Mouse (Mus musculus): ENCODE results near the gene Taar8a. TPM values are rescaled to one million over a fixed set of nuclear protein-coding genes. Genes with fewer than 3 reads are reported as not detected.
"Not testable (repeated sequence)": the region's sequence is repeated elsewhere in the genome, so short reads cannot be mapped to it uniquely, and the experiment has no call there.

Taar8a gene
- polyA plus RNA-seq (2015; fragmentation: Nextera tagmentation; extraction: Ambion mirVana): not detected in 2 replicates

DNA sequence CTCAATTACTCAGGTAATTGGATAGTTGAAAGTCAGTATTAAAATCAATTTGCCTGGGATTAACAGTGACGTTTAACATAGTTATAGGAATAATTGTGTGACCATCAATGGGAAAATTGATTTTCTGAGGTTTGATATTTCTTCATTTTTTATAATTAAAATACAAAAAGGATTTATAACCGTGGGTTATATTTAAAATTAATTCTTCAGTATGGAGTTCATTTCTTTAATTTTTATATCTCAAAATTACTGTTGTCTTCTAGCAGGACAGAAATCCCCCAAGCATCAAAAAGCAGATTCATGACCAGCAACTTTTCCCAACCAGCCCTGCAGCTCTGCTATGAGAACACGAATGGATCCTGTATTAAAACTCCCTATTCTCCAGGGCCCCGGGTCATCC is at the start of gene Taar8a:
TSS of gene Taar8a (plus strand) at position 301 of the 400 bp plus-strand sequence.
- H3K4me2 ChIP-seq; H3K27ac ChIP-seq; H3K9me3 ChIP-seq; ATAC-seq (ENCODE audit: low FRiP score); H3K9ac ChIP-seq; H3K27me3 ChIP-seq; H3K36me3 ChIP-seq; H3K4me1 ChIP-seq (replicated peaks); H3K4me3 ChIP-seq: not testable (repeated sequence)
- 76% methylated on average over 2 of the region's 4 CpGs for WGBS

DNA sequence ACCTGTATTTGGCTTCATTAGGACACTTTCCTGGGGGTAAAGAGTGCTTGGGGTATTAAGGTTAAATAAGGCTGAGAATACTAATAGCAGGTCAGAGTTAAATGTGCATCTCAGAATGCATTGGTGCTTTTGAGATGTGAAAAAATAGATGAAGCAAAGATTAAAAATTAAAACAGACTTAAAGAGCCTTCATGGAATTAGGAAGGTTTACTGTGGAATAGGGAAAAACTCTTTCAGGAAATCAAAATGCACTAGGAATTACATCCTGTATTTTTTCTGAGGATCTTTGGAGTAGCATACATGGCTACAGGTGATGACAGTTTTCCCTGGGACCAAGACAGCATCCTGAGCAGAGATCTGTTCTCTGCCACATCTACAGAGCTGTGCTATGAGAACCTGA is 49.4 kb upstream of the Taar8a start, which contains the start of gene Taar7d:
TSS of gene Taar7d (plus strand) at position 301 of the 400 bp plus-strand sequence.
- H3K4me1 ChIP-seq (replicated peaks): no peaks in the 10 kb centered on the region
- no peaks in the 10 kb centered on the region for H3K36me3 ChIP-seq
- ATAC-seq (ENCODE audit: low FRiP score): no peak
- H3K4me2 ChIP-seq: no peak within 1 kb of the TSS
- no peak within 1 kb of the TSS for H3K9ac ChIP-seq
- H3K27ac ChIP-seq: no peak within 1 kb of the TSS
- H3K4me3 ChIP-seq: no peak within 1 kb of the TSS
- no peaks in the 10 kb centered on the region for H3K27me3 ChIP-seq
- no peaks in the 10 kb centered on the region for H3K9me3 ChIP-seq

DNA sequence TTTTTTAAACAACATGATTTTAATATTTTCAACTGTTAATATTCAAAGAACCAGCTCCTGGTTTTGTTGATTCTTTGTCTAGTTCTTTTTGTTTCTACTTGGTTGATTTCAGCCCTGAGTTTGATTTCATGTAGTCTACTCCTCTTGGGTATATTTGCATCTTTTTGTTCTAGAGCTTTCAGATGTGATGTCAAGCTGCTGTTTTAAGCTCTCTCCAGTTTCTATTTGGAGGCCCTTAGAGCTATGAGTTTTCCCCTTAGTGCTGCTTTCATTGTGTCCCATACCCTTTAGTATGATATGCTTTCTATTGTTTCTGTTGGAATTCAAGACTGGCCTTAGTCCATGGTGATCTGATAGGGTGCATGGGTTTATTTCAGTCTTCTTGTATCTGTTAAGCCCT is 45.0 kb upstream of the Taar8a start:
- Histone ChIP-seq H3K9ac (no peak overlapping the region), H3K4me3 (no peak overlapping the region), H3K36me3 (no peaks in the 10 kb centered on the region), H3K27ac (no peak overlapping the region), H3K4me1 (replicated peaks) (no peaks in the 10 kb centered on the region), H3K27me3 (no peaks in the 10 kb centered on the region), H3K4me2 (no peak overlapping the region), H3K9me3 (no peaks in the 10 kb centered on the region)
- ATAC-seq (ENCODE audit: low FRiP score): no peak

DNA sequence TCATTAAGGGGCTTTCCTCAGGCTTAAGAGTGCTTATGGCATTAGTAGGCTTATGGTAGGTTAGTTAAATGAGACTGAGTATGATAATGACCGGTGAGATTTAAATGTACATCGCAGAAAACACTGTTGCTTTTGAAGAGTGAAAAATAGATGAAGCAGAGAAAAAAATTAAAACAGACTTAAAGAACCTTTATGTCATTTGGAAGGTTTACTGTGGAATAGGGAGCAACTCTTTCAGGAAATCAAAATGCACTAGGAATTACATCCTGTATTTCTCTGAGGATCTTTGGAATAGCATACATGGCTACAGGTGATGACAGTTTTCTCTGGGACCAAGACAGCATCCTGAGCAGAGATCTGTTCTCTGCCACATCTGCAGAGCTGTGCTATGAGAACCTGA is 39.0 kb upstream of the Taar8a start, which contains the start of gene Taar7e:
TSS of gene Taar7e (plus strand) at position 301 of the 400 bp plus-strand sequence.
- Histone ChIP-seq H3K27ac (no peak within 1 kb of the TSS), H3K36me3 (no peaks in the 10 kb centered on the region), H3K27me3 (no peaks in the 10 kb centered on the region), H3K4me1 (replicated peaks) (no peaks in the 10 kb centered on the region), H3K9me3 (no peaks in the 10 kb centered on the region), H3K4me2 (no peak within 1 kb of the TSS), H3K4me3 (no peak within 1 kb of the TSS), H3K9ac (no peak within 1 kb of the TSS)
- no peak for ATAC-seq (ENCODE audit: low FRiP score)
- 91% methylated on average over 2 of the region's 2 CpGs for WGBS

DNA sequence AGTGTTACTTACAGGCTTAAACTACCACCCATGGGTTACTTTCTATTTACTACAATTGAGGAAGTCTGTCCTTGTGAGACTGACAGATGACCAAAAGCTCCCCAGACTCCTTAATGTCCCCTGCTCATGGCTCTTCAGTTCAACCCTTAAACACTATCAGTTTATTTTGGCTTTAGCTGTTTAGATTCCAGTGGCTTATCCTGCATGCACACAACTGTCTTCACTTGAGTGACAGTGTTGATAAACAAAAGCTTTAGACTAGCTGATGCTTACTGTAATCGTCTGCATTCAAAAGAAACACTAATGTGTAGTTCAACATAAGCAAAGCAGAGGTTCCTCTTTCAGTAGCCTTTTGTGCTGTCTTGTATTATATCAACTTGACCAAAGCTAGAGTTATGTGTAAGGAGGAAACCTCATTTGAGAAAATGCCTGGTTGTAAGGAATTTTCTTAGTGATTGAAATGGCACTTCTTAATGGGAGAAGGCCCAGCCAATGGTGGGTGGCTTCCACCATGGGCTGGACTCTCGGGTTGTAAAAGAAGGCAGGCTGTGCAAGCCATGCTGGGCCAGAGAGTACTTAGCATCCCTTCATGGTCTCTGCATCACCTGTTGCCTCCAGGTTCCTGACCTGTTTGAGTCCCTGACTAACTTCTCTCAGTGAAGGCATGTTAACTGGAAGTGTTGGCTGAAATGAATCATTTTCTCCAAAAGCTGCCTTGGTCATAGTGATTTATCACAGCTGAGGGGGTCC is 36.0 kb upstream of the Taar8a start:
- no peaks in the 10 kb centered on the region for H3K9me3 ChIP-seq
- no peak overlapping the region for H3K9ac ChIP-seq
- WGBS: 71% methylated on average over 2 of the region's 2 CpGs
- no peaks in the 10 kb centered on the region for H3K4me1 ChIP-seq (replicated peaks)
- ATAC-seq (ENCODE audit: low FRiP score): no peak
- no peaks in the 10 kb centered on the region for H3K27me3 ChIP-seq
- no peak overlapping the region for H3K27ac ChIP-seq
- H3K36me3 ChIP-seq: no peaks in the 10 kb centered on the region
- H3K4me2 ChIP-seq: no peak overlapping the region
- H3K4me3 ChIP-seq: no peak overlapping the region

DNA sequence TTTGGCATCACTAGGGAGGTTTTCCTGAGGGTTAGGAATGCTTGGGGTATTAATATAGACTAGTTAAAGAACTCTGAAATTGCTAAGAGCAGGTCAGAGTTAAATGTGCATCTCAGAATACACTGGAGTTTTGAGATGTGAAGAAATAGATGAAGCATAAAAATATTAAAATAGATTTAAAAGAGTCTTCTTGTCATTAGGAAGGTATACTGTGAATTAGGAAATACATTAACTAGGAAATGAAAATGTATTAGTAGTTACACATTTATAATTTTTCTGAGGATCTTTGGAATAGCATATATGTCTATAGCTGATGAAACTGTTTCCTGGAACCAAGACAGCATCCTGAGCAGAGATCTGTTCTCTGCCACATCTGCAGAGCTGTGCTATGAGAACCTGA is 27.1 kb upstream of the Taar8a start, which contains the start of gene Taar7f:
TSS of gene Taar7f (plus strand) at position 301 of the 400 bp plus-strand sequence.
- Histone ChIP-seq H3K27me3 (no peaks in the 10 kb centered on the region), H3K4me2 (no peak within 1 kb of the TSS), H3K4me1 (replicated peaks) (no peaks in the 10 kb centered on the region), H3K9ac (no peak within 1 kb of the TSS), H3K9me3 (no peaks in the 10 kb centered on the region), H3K4me3 (no peak within 1 kb of the TSS), H3K27ac (no peak within 1 kb of the TSS), H3K36me3 (no peaks in the 10 kb centered on the region)
- ATAC-seq (ENCODE audit: low FRiP score): no peak

DNA sequence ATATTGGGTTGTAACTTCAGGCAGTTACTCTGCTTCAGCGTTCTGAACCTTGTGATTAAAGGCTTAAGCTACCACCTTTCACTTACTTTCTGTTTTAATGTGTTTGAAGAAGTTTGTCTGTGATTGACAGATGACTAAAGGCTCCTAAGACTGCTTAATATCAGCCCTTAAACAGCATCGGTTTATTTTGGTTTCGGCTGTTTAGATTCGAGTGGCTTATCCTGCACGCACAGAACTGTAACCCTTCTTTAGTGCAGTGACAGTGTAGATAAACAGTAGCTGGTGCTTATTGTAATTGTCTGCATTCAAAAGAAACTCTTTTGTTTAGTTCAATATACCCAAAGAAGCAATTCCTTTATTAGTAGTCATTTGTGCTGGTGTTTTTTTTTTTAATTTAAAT is 24.3 kb upstream of the Taar8a start:
- no peaks in the 10 kb centered on the region for H3K9me3 ChIP-seq
- H3K27ac ChIP-seq: no peak overlapping the region
- no peaks in the 10 kb centered on the region for H3K4me1 ChIP-seq (replicated peaks)
- no peak for ATAC-seq (ENCODE audit: low FRiP score)
- H3K9ac ChIP-seq: no peak overlapping the region
- 83% methylated on average over 5 of the region's 5 CpGs for WGBS
- no peak overlapping the region for H3K4me3 ChIP-seq
- H3K36me3 ChIP-seq: no peaks in the 10 kb centered on the region
- H3K27me3 ChIP-seq: no peaks in the 10 kb centered on the region
- H3K4me2 ChIP-seq: no peak overlapping the region

DNA sequence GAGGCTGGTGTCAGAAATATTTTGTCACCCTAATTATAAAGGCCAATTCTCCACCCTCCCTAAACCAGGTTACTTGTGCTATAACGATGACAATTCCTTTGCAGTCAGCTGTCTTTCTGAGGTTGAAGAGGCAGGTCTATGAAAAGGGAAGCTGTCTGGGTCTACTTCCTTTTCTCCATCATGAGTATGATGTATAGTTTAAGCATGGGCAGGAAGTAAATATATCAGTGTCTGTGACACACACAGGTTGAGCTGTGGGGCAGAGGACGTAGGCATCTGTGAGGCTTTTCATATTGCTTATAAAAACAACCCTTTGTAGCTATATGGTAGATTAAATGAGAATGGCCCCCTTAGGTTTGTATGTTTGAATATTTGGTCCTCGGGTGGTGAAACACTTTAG is 17.3 kb upstream of the Taar8a start:
- ATAC-seq (ENCODE audit: low FRiP score): no peak
- WGBS: 90% methylated on average over 3 of the region's 3 CpGs
- H3K4me2 ChIP-seq: no peak overlapping the region
- no peaks in the 10 kb centered on the region for H3K9me3 ChIP-seq
- H3K4me1 ChIP-seq (replicated peaks): no peaks in the 10 kb centered on the region
- no peak overlapping the region for H3K27ac ChIP-seq
- no peaks in the 10 kb centered on the region for H3K36me3 ChIP-seq
- H3K9ac ChIP-seq: no peak overlapping the region
- H3K4me3 ChIP-seq: no peak overlapping the region
- H3K27me3 ChIP-seq: no peaks in the 10 kb centered on the region

DNA sequence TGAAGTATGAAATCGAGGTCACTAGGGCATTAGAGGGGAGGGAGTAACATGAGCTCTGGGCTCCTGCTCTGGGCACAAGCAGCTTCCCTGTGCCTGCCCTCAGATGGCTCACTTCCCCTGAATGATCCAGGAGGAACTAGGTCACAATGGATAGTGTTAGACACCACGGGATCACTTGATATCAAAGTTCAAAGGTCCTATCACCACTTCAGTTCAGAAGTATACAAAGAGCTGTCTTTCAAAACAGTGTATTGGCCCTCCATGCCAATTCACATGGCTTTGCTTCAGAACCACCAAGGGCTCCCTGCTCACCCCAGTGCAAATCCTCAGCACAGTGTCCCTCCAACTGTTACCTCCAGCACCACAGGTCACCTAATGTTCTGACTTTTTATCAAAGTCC is 1.5 kb upstream of the Taar8a start:
- not testable (repeated sequence) for H3K36me3 ChIP-seq; H3K4me1 ChIP-seq (replicated peaks); H3K27me3 ChIP-seq; H3K9me3 ChIP-seq; H3K4me3 ChIP-seq; H3K4me2 ChIP-seq; H3K27ac ChIP-seq; H3K9ac ChIP-seq; ATAC-seq (ENCODE audit: low FRiP score)
- WGBS: 63% methylated on average over 2 of the region's 2 CpGs

DNA sequence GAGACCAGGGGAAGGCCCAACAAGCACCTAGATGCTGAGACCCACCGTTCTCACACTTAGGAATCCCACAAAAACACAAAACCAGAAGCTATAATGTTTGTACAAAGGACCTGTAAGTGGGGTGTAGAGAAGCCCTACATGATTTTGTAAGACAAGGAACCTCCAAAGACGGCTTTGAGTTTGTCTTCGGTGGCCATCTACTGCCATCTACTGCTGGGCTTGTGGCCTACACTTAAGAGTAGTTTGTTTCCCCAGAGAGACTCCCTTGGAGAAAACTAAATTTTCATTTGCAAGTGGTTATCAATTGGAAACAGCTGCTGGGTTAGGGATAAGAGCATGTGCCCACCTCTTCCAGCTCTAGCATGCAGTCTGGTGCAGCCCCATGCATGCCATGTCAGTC is 3.9 kb downstream of the Taar8a start:
- Histone ChIP-seq H3K27ac (no peak overlapping the region), H3K27me3 (no peaks in the 10 kb centered on the region), H3K4me2 (no peak overlapping the region), H3K9me3 (no peaks in the 10 kb centered on the region), H3K4me3 (no peak overlapping the region), H3K36me3 (no peaks in the 10 kb centered on the region), H3K9ac (no peak overlapping the region), H3K4me1 (replicated peaks) (no peaks in the 10 kb centered on the region)
- WGBS: 38% methylated on average over 3 of the region's 3 CpGs
- no peak for ATAC-seq (ENCODE audit: low FRiP score)

DNA sequence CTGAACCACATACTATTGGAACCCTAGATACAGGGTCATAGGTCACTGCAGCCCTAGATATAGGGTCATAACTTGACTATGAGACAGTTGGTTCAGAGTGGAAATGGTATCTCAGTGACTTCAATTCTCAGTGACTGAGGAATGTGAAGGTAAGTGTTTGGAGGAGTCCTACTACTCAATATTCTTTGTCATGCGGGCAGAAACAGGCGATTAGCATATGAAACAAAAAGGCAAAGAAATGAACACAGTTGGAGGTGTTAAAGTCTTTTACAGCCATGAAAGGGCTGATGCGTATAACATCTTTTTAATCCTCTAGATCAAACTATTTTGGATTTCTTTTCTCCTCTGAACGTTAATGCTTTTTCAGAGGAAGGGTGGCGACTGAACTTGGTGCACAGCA is 9.6 kb downstream of the Taar8a start:
- H3K9ac ChIP-seq: no peak overlapping the region

DNA sequence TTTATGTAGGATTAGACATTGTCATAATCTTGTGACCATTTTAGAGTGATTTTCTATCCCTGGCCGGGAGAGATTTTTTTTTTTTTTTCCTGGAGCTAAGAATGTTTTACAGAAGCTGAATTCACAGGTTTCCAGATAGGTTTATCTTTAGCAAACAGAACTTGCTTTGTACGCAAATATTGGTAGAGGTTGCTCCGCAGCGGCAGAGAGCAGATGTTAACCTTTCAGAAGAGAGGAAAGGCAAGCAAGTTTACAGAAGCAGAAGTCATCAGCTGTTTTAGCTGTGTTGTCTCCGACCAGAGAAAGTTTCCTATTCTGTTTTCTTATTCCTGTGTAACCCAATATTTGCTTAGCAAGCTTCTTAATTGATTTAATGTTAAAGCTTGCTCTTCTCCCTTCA is 10.3 kb downstream of the Taar8a start:
- Histone ChIP-seq H3K36me3 (no peaks in the 10 kb centered on the region), H3K9me3 (no peaks in the 10 kb centered on the region), H3K27me3 (no peaks in the 10 kb centered on the region), H3K9ac (no peak overlapping the region), H3K4me2 (no peak overlapping the region), H3K27ac (no peak overlapping the region), H3K4me1 (replicated peaks) (no peaks in the 10 kb centered on the region), H3K4me3 (no peak overlapping the region)
- WGBS: 91% methylated on average over 5 of the region's 5 CpGs
- no peak for ATAC-seq (ENCODE audit: low FRiP score)

More for the DNA sequence above, 9.6 kb downstream of the Taar8a start:
- 54% methylated on average over 5 of the region's 5 CpGs for WGBS
- no peak overlapping the region for H3K27ac ChIP-seq
- H3K27me3 ChIP-seq: no peaks in the 10 kb centered on the region
- H3K36me3 ChIP-seq: no peaks in the 10 kb centered on the region
- no peak overlapping the region for H3K4me3 ChIP-seq
- no peak for ATAC-seq (ENCODE audit: low FRiP score)
- H3K4me2 ChIP-seq: no peak overlapping the region
- no peaks in the 10 kb centered on the region for H3K4me1 ChIP-seq (replicated peaks)
- H3K9me3 ChIP-seq: no peaks in the 10 kb centered on the region

DNA sequence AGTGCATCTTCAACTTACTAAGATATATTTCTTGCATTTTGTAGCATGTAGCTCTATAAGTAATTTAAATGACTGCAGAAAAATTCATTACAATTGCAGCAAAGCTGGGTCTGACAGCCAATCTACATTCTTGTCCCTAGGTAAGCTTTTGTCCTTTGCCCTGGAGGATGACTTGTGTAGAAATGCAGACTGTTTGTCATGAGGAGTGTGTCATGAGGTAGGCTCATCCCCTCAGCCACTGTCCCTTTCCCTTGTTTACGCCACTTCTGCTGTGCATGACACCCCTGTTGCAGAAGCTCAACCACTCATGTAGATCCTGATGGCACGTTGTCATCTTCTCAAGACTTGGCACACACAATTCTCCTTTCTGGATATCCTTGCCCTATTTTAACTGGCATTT is 10.9 kb downstream of the Taar8a start:
- Histone ChIP-seq H3K27me3 (no peaks in the 10 kb centered on the region), H3K9ac (no peak overlapping the region), H3K9me3 (no peaks in the 10 kb centered on the region), H3K36me3 (no peaks in the 10 kb centered on the region), H3K4me2 (no peak overlapping the region), H3K27ac (no peak overlapping the region), H3K4me1 (replicated peaks) (no peaks in the 10 kb centered on the region), H3K4me3 (no peak overlapping the region)
- no peak for ATAC-seq (ENCODE audit: low FRiP score)
- WGBS: 100% methylated on average over 2 of the region's 2 CpGs

Data from hindbrain, embryonic 13.5 days (tissue).